11 mouse cellular contexts compared by ENCODE assay signal in the genomic region with DNA sequence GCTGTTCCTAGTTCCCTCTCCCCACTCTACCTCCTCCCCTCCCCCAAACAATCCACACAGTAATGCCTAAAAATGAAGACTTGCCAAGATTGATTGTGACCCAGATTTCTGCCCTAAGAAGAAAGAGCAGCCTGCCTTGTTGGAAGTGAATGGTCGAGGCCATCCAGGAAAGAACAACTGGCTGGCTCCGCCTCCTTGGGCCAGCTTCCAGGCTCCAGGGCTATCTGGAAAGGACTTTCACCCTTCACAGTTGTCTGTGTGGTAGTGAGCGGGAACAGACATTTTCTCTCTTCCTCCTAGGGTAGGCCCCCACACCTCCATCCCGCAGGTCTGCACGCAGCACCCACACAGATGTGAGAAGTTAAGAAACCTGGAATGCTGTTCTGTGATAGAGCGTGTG. TPM values are rescaled to one million over a fixed set of nuclear protein-coding genes. Genes with fewer than 3 reads are reported as not detected.
A peak's percentile ranks its signal among the peaks of the same experiment; 100 is the strongest.
DNase-seq lines count a peak whose midpoint lies in the region; ATAC-seq and TF ChIP-seq lines count a peak whose summit lies in the region.
"Had no signal": no experiment of that assay in that cellular context is flagged by ENCODE, and none has a peak within 500 bp of the region (broad histone marks: within the 10 kb centered on the region; RNA-seq: fewer than 3 reads in every experiment).

No protein-coding gene starts in this region.

- DNase-seq in adrenal gland, adult (ENCODE audit: inconsistent age in 2 of 2, low spot score in 1 of 2) = peak; percentile 60 to 83
- DNase-seq in adrenal gland, postnatal 4 days (ENCODE audit: low spot score in 2 of 2) = no peak
- DNase-seq in left cerebral cortex, postnatal 4 days = peak; percentile 38
- DNase-seq in left cerebral cortex, adult 2 months (ENCODE audit: extremely low spot score in 1 of 2, low spot score in 2 of 2) = no peak
- peak; percentile 85 for DNase-seq in kidney, adult 9 months
- peak; percentile 78 for DNase-seq in liver, postnatal 0 days
- DNase-seq in right cerebral cortex, postnatal 4 days = no peak
- DNase-seq in gastrocnemius, adult 2 months = no peak
- DNase-seq: heart, postnatal 10 days; lung, postnatal 14 days had no signal

- peaks cover 3% of the 10 kb centered on the region; the same call in 1 of the 2 replicates for H3K36me3 ChIP-seq in liver, postnatal 0 days (replicated peaks; ENCODE audit: insufficient read depth, low read length)
- H3K36me3 ChIP-seq: midbrain, embryonic 15.5 days had no signal

- TF ChIP-seq CTCF in left cerebral cortex, adult 2 months (IDR thresholded peaks at IDR 0.05) = no peak
- no peak for TF ChIP-seq CTCF in liver, postnatal 0 days (IDR thresholded peaks at IDR 0.05; ENCODE audit: low read depth)
- TF ChIP-seq CTCF in gastrocnemius, adult 2 months (IDR thresholded peaks at IDR 0.05) = no peak

- H3K9ac ChIP-seq in liver, postnatal 0 days (replicated peaks) = no peak overlapping the region
- H3K9ac ChIP-seq: midbrain, embryonic 15.5 days had no signal

- H3K9me3 ChIP-seq in liver, postnatal 0 days (ENCODE audit: low read length) = no peaks in the 10 kb centered on the region
- H3K9me3 ChIP-seq: midbrain, embryonic 15.5 days had no signal

- no peak for TF ChIP-seq EP300 in liver, postnatal 0 days (IDR thresholded peaks at IDR 0.05; ENCODE audit: low read depth)

- no peak overlapping the region for H3K27ac ChIP-seq in left cerebral cortex, adult 2 months
- H3K27ac ChIP-seq in liver, postnatal 0 days (ENCODE audit: low read depth) = no peak overlapping the region
- H3K27ac ChIP-seq in gastrocnemius, adult 2 months = no peak overlapping the region
- H3K27ac ChIP-seq: midbrain, embryonic 15.5 days had no signal

- H3K4me1 ChIP-seq in liver, postnatal 0 days (ENCODE audit: insufficient read depth) = peaks cover 33% of the 10 kb centered on the region

- 63% methylated on average over 6 of the region's 6 CpGs for WGBS in liver, postnatal 0 days (ENCODE audit: insufficient replicate concordance)

- H3K4me3 ChIP-seq in left cerebral cortex, adult 2 months = no peak overlapping the region
- H3K4me3 ChIP-seq in liver, postnatal 0 days (ENCODE audit: low read depth, low read length) = no peak overlapping the region
- no peak overlapping the region for H3K4me3 ChIP-seq in gastrocnemius, adult 2 months
- H3K4me3 ChIP-seq: midbrain, embryonic 15.5 days had no signal

- intact Hi-C loops in left cerebral cortex, postnatal 4 days (cut with DNase I) = no loop called here
- intact Hi-C loops in left cerebral cortex, adult 2 months (cut with DNase I) = no loop called here
- intact Hi-C loops in gastrocnemius, adult 2 months (cut with DNase I) = no loop called here

- peak overlapping the region; percentile 71; the same call in 1 of the 2 replicates for H3K4me2 ChIP-seq in liver, postnatal 0 days (ENCODE audit: low read depth, low read length)
- H3K4me2 ChIP-seq: midbrain, embryonic 15.5 days had no signal

- no peak for ATAC-seq in liver, postnatal 0 days
- ATAC-seq: midbrain, embryonic 15.5 days had no signal

- peaks cover 14% of the 10 kb centered on the region for H3K27me3 ChIP-seq in liver, postnatal 0 days (ENCODE audit: insufficient read depth, low read length)
- H3K27me3 ChIP-seq: midbrain, embryonic 15.5 days had no signal

RNA-seq across cellular contexts. Expression of gene Ccdc92b, which starts 4.3 kb away (rescaled TPM):
- 1 to 10 TPM; 6.5 to 6.6 TPM for total RNA-seq in adrenal gland, postnatal 4 days (2021)
- 10 to 100 TPM; 16.2 to 17.5 TPM for total RNA-seq in left cerebral cortex, postnatal 4 days (2021)
- total RNA-seq in left cerebral cortex, adult 2 months (2021) = 10 to 100 TPM; 29.8 to 31.7 TPM
- 2.2 and 2.6 TPM in 2 replicates for polyA plus RNA-seq in liver, postnatal 0 days (2015; fragmentation: Nextera tagmentation; extraction: Ambion mirVana)
- total RNA-seq in gastrocnemius, adult 2 months (2021) = under 1 TPM; 0.10 to 0.17 TPM

RNA-seq across cellular contexts. Expression of gene Rap1gap2, which starts 13.0 kb away (rescaled TPM):
- 10 to 100 TPM; 18.7 to 28.8 TPM for total RNA-seq in adrenal gland, postnatal 4 days (2021)
- total RNA-seq in left cerebral cortex, postnatal 4 days (2021) = 10 to 100 TPM; 77.8 to 87.8 TPM
- 100 to 1,000 TPM; 186 to 188 TPM for total RNA-seq in left cerebral cortex, adult 2 months (2021)
- polyA plus RNA-seq in liver, postnatal 0 days (2015; fragmentation: Nextera tagmentation; extraction: Ambion mirVana) = 0.75 and 0.84 TPM in 2 replicates
- total RNA-seq in gastrocnemius, adult 2 months (2021) = 1 to 10 TPM; 6.1 to 7.0 TPM

RNA-seq across cellular contexts. Expression of gene Cluh, which starts 25.6 kb away (rescaled TPM):
- 100 to 1,000 TPM; 217 to 220 TPM for total RNA-seq in adrenal gland, postnatal 4 days (2021)
- total RNA-seq in left cerebral cortex, postnatal 4 days (2021) = 10 to 100 TPM; 45.8 to 47.9 TPM
- 10 to 100 TPM; 64.1 to 65.9 TPM for total RNA-seq in left cerebral cortex, adult 2 months (2021)
- 31.2 and 35.6 TPM in 2 replicates for polyA plus RNA-seq in liver, postnatal 0 days (2015; fragmentation: Nextera tagmentation; extraction: Ambion mirVana)
- total RNA-seq in gastrocnemius, adult 2 months (2021) = 100 to 1,000 TPM in 1 of 2 experiments, 10 to 100 TPM in 1; 84.7 to 110 TPM

Comparison
In these comparisons a context has a peak if more than half of its experiments do, and no peak if none do; other contexts are left out.
1. DNase-seq: peak in adrenal gland, adult (2 of 2), left cerebral cortex, postnatal 4 days (single experiment), kidney, adult 9 months (single experiment) and liver, postnatal 0 days (single experiment); none in adrenal gland, postnatal 4 days (0 of 2), left cerebral cortex, adult 2 months (0 of 2), right cerebral cortex, postnatal 4 days (single experiment) and gastrocnemius, adult 2 months (single experiment).
2. RNA of gene Ccdc92b, which starts 4.3 kb away (total RNA-seq): 29.8 to 31.7 TPM in left cerebral cortex, adult 2 months, 16.2 to 17.5 TPM in left cerebral cortex, postnatal 4 days and 6.5 to 6.6 TPM in adrenal gland, postnatal 4 days; 0.10 to 0.17 TPM in gastrocnemius, adult 2 months; every median in the first group is over 4 times any median in the second.